Mouse (Mus musculus) heart, postnatal 4 days (tissue): ENCODE measurements around the gene Erc2. TPM values are rescaled to one million over a fixed set of nuclear protein-coding genes. Genes with fewer than 3 reads are reported as not detected.

ENCODE experiments used
- DNase-seq: peaks from one replicate; pipeline ENCODE4 v3.0.0; 2021
- total RNA-seq, 2 experiments: library from RNA; stranded (reverse); gene quantifications; 2 replicates each; pipeline ENCODE4 v1.2.3; 2021

Gene Erc2
- total RNA-seq, 2 experiments from 2014 or later, result 3.8 to 4.0 TPM

GRCm38 (mm10) chr14:28508288-28509258 is 886.3 kb downstream of the Erc2 start:
- DNase-seq, result no peak

- peak; percentile 17 for DNase-seq
Observed at GRCm38 (mm10) chr14:28509441-28510340, 887.5 kb downstream of the Erc2 start.

GRCm38 (mm10) chr14:28510341-28511028 is 888.3 kb downstream of the Erc2 start:
- peak; percentile 21 for DNase-seq

GRCm38 (mm10) chr14:28511029-28511651 is 888.9 kb downstream of the Erc2 start:
- DNase-seq, result peak; percentile 32

- DNase-seq, result no peak
Observed at GRCm38 (mm10) chr14:28512805-28513590, 890.8 kb downstream of the Erc2 start.

- no peak for DNase-seq
Observed at GRCm38 (mm10) chr14:28514171-28514570, 891.9 kb downstream of the Erc2 start.

- no peak for DNase-seq
Observed at GRCm38 (mm10) chr14:28515331-28515730, 893.1 kb downstream of the Erc2 start.

- no peak for DNase-seq
Observed at GRCm38 (mm10) chr14:28517631-28518560, 895.7 kb downstream of the Erc2 start.

GRCm38 (mm10) chr14:28521106-28521505 is 898.9 kb downstream of the Erc2 start:
- no peak for DNase-seq

- DNase-seq, result no peak
Observed at GRCm38 (mm10) chr14:28522611-28523010, 900.4 kb downstream of the Erc2 start.

- DNase-seq, result no peak
Observed at GRCm38 (mm10) chr14:28525566-28525965, 903.3 kb downstream of the Erc2 start.

Other genes starting within 250 kb of the Erc2 start
- 10 to 100 TPM; 12.0 to 12.8 TPM for gene Fam208a, start 193.6 kb upstream of the Erc2 start, total RNA-seq
- 1 to 10 TPM; 8.2 to 8.9 TPM for gene Ccdc66, start 114.0 kb upstream of the Erc2 start, total RNA-seq